Mouse (Mus musculus) heart, adult 8-10 months (tissue): ENCODE results near the gene Mxd1. TPM values are rescaled to one million over a fixed set of nuclear protein-coding genes. Genes with fewer than 3 reads are reported as not detected.

ENCODE experiments used
- DNase-seq: peaks from one replicate; pipeline ENCODE4 v3.0.0; 2022; ENCODE audit warnings: low spot score
- total RNA-seq, 4 experiments: library from RNA; stranded (reverse); gene quantifications; 2 replicates each; pipeline ENCODE4 v1.2.4; 2022

Gene Mxd1
- 1 to 10 TPM; 6.1 to 8.7 (median 7.2) TPM for total RNA-seq

GRCm38 (mm10) chr6:86668580-86669239 is at the start of gene Mxd1:
Mxd1 (minus strand) TSS chr6:86669161.
- DNase-seq, result no peak

GRCm38 (mm10) chr6:86708072-86708774 is 39.3 kb upstream of the Mxd1 start:
- no peak for DNase-seq

- DNase-seq, result no peak
These were observed 33.6 kb upstream of the Mxd1 start for GRCm38 (mm10) chr6:86702577-86702976.

- no peak for DNase-seq
These were observed 28.9 kb upstream of the Mxd1 start for GRCm38 (mm10) chr6:86697903-86698302.

- no peak for DNase-seq
These were observed 27.3 kb upstream of the Mxd1 start for GRCm38 (mm10) chr6:86696213-86696612.

- no peak for DNase-seq
These were observed 25.5 kb upstream of the Mxd1 start for GRCm38 (mm10) chr6:86694465-86694864.

- DNase-seq, result no peak
These were observed 20.7 kb upstream of the Mxd1 start for GRCm38 (mm10) chr6:86689671-86690070.

GRCm38 (mm10) chr6:86686971-86687370 is 18.0 kb upstream of the Mxd1 start:
- DNase-seq, result no peak

GRCm38 (mm10) chr6:86684655-86685011 is 15.7 kb upstream of the Mxd1 start:
- no peak for DNase-seq

- peak; percentile 92 for DNase-seq
These were observed 15.1 kb upstream of the Mxd1 start, which contains the start of gene Snrnp27 for GRCm38 (mm10) chr6:86683872-86684654. Snrnp27 (minus strand) TSS chr6:86684522.

GRCm38 (mm10) chr6:86681289-86681688 is 12.3 kb upstream of the Mxd1 start:
- no peak for DNase-seq

- no peak for DNase-seq
These were observed 9.4 kb upstream of the Mxd1 start for GRCm38 (mm10) chr6:86678341-86678740.

- DNase-seq, result peak; percentile 80
These were observed 1.9 kb upstream of the Mxd1 start for GRCm38 (mm10) chr6:86670873-86671272.

GRCm38 (mm10) chr6:86669240-86669727 is 323 bp upstream of the Mxd1 start:
- peak; percentile 99 for DNase-seq

- no peak for DNase-seq
These were observed 1.9 kb downstream of the Mxd1 start for GRCm38 (mm10) chr6:86667061-86667460.

- DNase-seq, result no peak
These were observed 3.2 kb downstream of the Mxd1 start for GRCm38 (mm10) chr6:86665560-86666307.

- no peak for DNase-seq
These were observed 3.9 kb downstream of the Mxd1 start for GRCm38 (mm10) chr6:86665076-86665475.

- no peak for DNase-seq
These were observed 8.6 kb downstream of the Mxd1 start for GRCm38 (mm10) chr6:86660161-86660877.

GRCm38 (mm10) chr6:86658501-86658900 is 10.5 kb downstream of the Mxd1 start:
- DNase-seq, result no peak

- no peak for DNase-seq
These were observed 14.6 kb downstream of the Mxd1 start for GRCm38 (mm10) chr6:86654270-86654916.
